Mouse (Mus musculus) G1E (cell line): ENCODE results near the gene Wfdc3. TPM values are rescaled to one million over a fixed set of nuclear protein-coding genes. Genes with fewer than 3 reads are reported as not detected.

Experiments
- ATAC-seq: 2 replicates; pipeline ENCODE4 v1.8.0; 2016; ENCODE audit warnings: mild to moderate bottlenecking; ENCODE audit not compliant: insufficient number of reproducible peaks, poor library complexity, low FRiP score, severe bottlenecking; ENCODE audit errors: extremely low read depth
- DNase-seq: peaks from one replicate; pipeline ENCODE4 v3.0.0; 2012; ENCODE audit warnings: low spot score
- H3K27me3 ChIP-seq: 2 replicates; pipeline ENCODE4 v1.6.1; 2012; ENCODE audit warnings: mild to moderate bottlenecking, low read length, inconsistent platforms; ENCODE audit not compliant: insufficient read depth
- H3K36me3 ChIP-seq: replicated peaks from 2 replicates; pipeline ENCODE3; 2012; ENCODE audit warnings: mild to moderate bottlenecking, inconsistent platforms
- H3K4me1 ChIP-seq: 2 replicates; pipeline ENCODE4 v1.6.1; 2012; ENCODE audit warnings: low read depth, low read length, inconsistent platforms, mixed read lengths; ENCODE audit not compliant: insufficient read depth
- H3K4me3 ChIP-seq: 2 replicates; pipeline ENCODE4 v1.5.1; 2012; ENCODE audit warnings: low read depth, mild to moderate bottlenecking, inconsistent platforms, low read length, moderate library complexity, mixed read lengths
- H3K9me3 ChIP-seq: replicated peaks from 2 replicates; pipeline ENCODE4 v1.6.1; 2012; ENCODE audit warnings: inconsistent platforms
- CTCF ChIP-seq: IDR thresholded peaks from 2 replicates; pipeline ENCODE4 v1.5.1; 2012; ENCODE audit warnings: low read depth, low read length, inconsistent platforms, mixed read lengths
- GATA1 ChIP-seq: IDR thresholded peaks from 2 replicates; pipeline ENCODE4 v1.6.1; 2012; ENCODE audit warnings: borderline replicate concordance, low read length, inconsistent platforms, mixed read lengths
- GATA2 ChIP-seq: IDR thresholded peaks from 2 replicates; pipeline ENCODE4 v1.6.1; 2012; ENCODE audit warnings: low read depth, low read length, inconsistent platforms, borderline replicate concordance
- POLR2AphosphoS5 ChIP-seq: IDR thresholded peaks from 2 replicates; pipeline ENCODE4 v1.6.1; 2012; ENCODE audit warnings: low read depth, low read length, inconsistent platforms; ENCODE audit not compliant: insufficient replicate concordance
- TAL1 ChIP-seq: conservative IDR thresholded peaks from 2 replicates; pipeline ENCODE4 v1.6.1; 2012; ENCODE audit warnings: low read depth, low read length, inconsistent platforms, mixed read lengths
- polyA plus RNA-seq: library from polyadenylated mRNA; stranded (reverse); fragments of >175 nt; gene quantifications from 2 replicates; pipeline ENCODE4 v1.2.3, GENCODE M21; 2012
- total RNA-seq, 2 experiments: library from RNA; stranded (forward) in 1 of 2; stranded (reverse) in 1 of 2; fragments of 200-1000 nt in 1 of 2; fragments of >200 nt in 1 of 2; fragmentation: Nextera tagmentation in 1 of 2; gene quantifications; 2 replicates each; pipeline ENCODE4 v1.2.3; 2014 to 2017

Gene Wfdc3
- 1.4 and 2.0 TPM in 2 replicates for total RNA-seq (2014; fragmentation: Nextera tagmentation)
- total RNA-seq (2017), result 0.98 and 1.5 TPM in 2 replicates
- polyA plus RNA-seq, result 0.03 TPM in 1 of 2 replicates, not detected in the other

- TF ChIP-seq GATA2 (no peak), TAL1 (no peak), POLR2AphosphoS5 (no peak), CTCF (no peak)
- peak; percentile 96 for DNase-seq
- peak; percentile 84 for ATAC-seq
- H3K36me3 ChIP-seq, result peaks cover 41% of the 10 kb centered on the region
- H3K4me3 ChIP-seq, result peak within 1 kb of the TSS; percentile 82
- peaks cover 25% of the 10 kb centered on the region for H3K4me1 ChIP-seq
- H3K9me3 ChIP-seq, result no peaks in the 10 kb centered on the region
- H3K27me3 ChIP-seq, result peaks cover 15% of the 10 kb centered on the region
Observed at GRCm38 (mm10) chr2:164745843-164746479, at the start of gene Wfdc3, which contains the start of gene Dnttip1. Wfdc3 (minus strand) TSS chr2:164745931. Dnttip1 (plus strand) TSS chr2:164745983.

- no peaks in the 10 kb centered on the region for H3K27me3 ChIP-seq
- H3K4me1 ChIP-seq, result peaks cover 15% of the 10 kb centered on the region
- TF ChIP-seq POLR2AphosphoS5 (no peak), TAL1 (no peak), GATA2 (no peak), CTCF (peak; percentile 89)
- DNase-seq (peak; percentile 83), ATAC-seq (peak; percentile 49)
- H3K4me3 ChIP-seq, result no peak overlapping the region
- peaks cover 91% of the 10 kb centered on the region for H3K36me3 ChIP-seq
- no peaks in the 10 kb centered on the region for H3K9me3 ChIP-seq
Observed at GRCm38 (mm10) chr2:164794293-164794692, 48.6 kb upstream of the Wfdc3 start.

- Histone ChIP-seq H3K4me1 (peaks cover 19% of the 10 kb centered on the region), H3K4me3 (no peak overlapping the region), H3K9me3 (no peaks in the 10 kb centered on the region), H3K36me3 (peaks cover 91% of the 10 kb centered on the region), H3K27me3 (no peaks in the 10 kb centered on the region)
- DNase-seq, result no peak
- ATAC-seq, result no peak
- TF ChIP-seq GATA2, result no peak
- TF ChIP-seq CTCF, result no peak
- no peak for TF ChIP-seq TAL1
- TF ChIP-seq POLR2AphosphoS5, result no peak
- no peak for TF ChIP-seq GATA1
Observed at GRCm38 (mm10) chr2:164793772-164794171, 48.0 kb upstream of the Wfdc3 start.

- H3K27me3 ChIP-seq, result no peaks in the 10 kb centered on the region
- no peak for TF ChIP-seq POLR2AphosphoS5
- TF ChIP-seq CTCF, result peak; percentile 73
- peaks cover 95% of the 10 kb centered on the region for H3K36me3 ChIP-seq
- H3K4me1 ChIP-seq, result peaks cover 24% of the 10 kb centered on the region
- H3K9me3 ChIP-seq, result no peaks in the 10 kb centered on the region
- no peak overlapping the region for H3K4me3 ChIP-seq
- ATAC-seq (no peak), DNase-seq (peak; percentile 35)
Observed at GRCm38 (mm10) chr2:164793236-164793635, 47.5 kb upstream of the Wfdc3 start.

- TF ChIP-seq GATA2 (no peak), CTCF (no peak), GATA1 (no peak), POLR2AphosphoS5 (no peak), TAL1 (no peak)
- H3K4me1 ChIP-seq, result peaks cover 26% of the 10 kb centered on the region
- H3K27me3 ChIP-seq, result no peaks in the 10 kb centered on the region
- ATAC-seq (no peak), DNase-seq (no peak)
- H3K4me3 ChIP-seq, result no peak overlapping the region
- no peaks in the 10 kb centered on the region for H3K9me3 ChIP-seq
- peaks cover 93% of the 10 kb centered on the region for H3K36me3 ChIP-seq
Observed at GRCm38 (mm10) chr2:164792400-164793190, 46.9 kb upstream of the Wfdc3 start.

- no peak overlapping the region for H3K4me3 ChIP-seq
- no peaks in the 10 kb centered on the region for H3K9me3 ChIP-seq
- ATAC-seq (no peak), DNase-seq (no peak)
- H3K27me3 ChIP-seq, result no peaks in the 10 kb centered on the region
- TF ChIP-seq TAL1 (no peak), GATA2 (no peak), CTCF (no peak), POLR2AphosphoS5 (no peak), GATA1 (no peak)
- H3K36me3 ChIP-seq, result peaks cover 87% of the 10 kb centered on the region
- H3K4me1 ChIP-seq, result peaks cover 30% of the 10 kb centered on the region
Observed at GRCm38 (mm10) chr2:164791841-164792261, 46.1 kb upstream of the Wfdc3 start.
